Mouse (Mus musculus) bone marrow, adult 2 months (tissue): ENCODE results near the gene Rps18.

ENCODE experiments used
- CTCF ChIP-seq: fragments of 200-500 bp; IDR thresholded peaks from 2 replicates; pipeline ENCODE4 v1.5.1; 2011; ENCODE audit warnings: low read length, control low read depth; ENCODE audit not compliant: control insufficient read depth, insufficient read depth
- POLR2A ChIP-seq: fragments of 200-500 bp; IDR thresholded peaks from 2 replicates; pipeline ENCODE4 v1.6.1; 2011; ENCODE audit warnings: low read depth, mild to moderate bottlenecking, control low read depth, low read length, borderline replicate concordance; ENCODE audit not compliant: control insufficient read depth

GRCm38 (mm10) chr17:33926207-33926932 lies 29.4 kb downstream of the Rps18 start:
- TF ChIP-seq CTCF: peak; percentile 17; the same call in 1 of the 2 replicates
- no peak for TF ChIP-seq POLR2A
